Mouse (Mus musculus) midbrain, embryonic 16.5 days (tissue): ENCODE measurements around the gene Nmnat2. TPM values are rescaled to one million over a fixed set of nuclear protein-coding genes. Genes with fewer than 3 reads are reported as not detected.

Experiments
- ATAC-seq: fragments of 200-750 bp; cut with Nextera tagmentation; 2 replicates; pipeline ENCODE4 v1.8.0; 2017; ENCODE audit warnings: moderate TSS enrichment
- H3K27ac ChIP-seq: fragments of 300-500 bp; sonication (generic); 2 replicates; pipeline ENCODE4 v1.5.1; 2014; ENCODE audit warnings: mild to moderate bottlenecking, low read length, mixed read lengths
- H3K27me3 ChIP-seq: fragments of 300-500 bp; sonication (generic); 2 replicates; pipeline ENCODE4 v1.6.1; 2014; ENCODE audit warnings: low read depth, low read length, mixed read lengths; ENCODE audit not compliant: control insufficient read depth, insufficient read depth
- H3K36me3 ChIP-seq: fragments of 300-500 bp; sonication (generic); 2 replicates; pipeline ENCODE4 v1.6.1; 2014; ENCODE audit warnings: mild to moderate bottlenecking, low read length, moderate library complexity, mixed read lengths; ENCODE audit not compliant: control insufficient read depth, insufficient read depth
- H3K4me1 ChIP-seq: fragments of 300-500 bp; sonication (generic); 2 replicates; pipeline ENCODE4 v1.6.1; 2014; ENCODE audit warnings: mild to moderate bottlenecking, low read length, mixed read lengths; ENCODE audit not compliant: control insufficient read depth, insufficient read depth
- H3K4me2 ChIP-seq: fragments of 300-500 bp; sonication (generic); 2 replicates; pipeline ENCODE4 v1.6.1; 2014; ENCODE audit warnings: mild to moderate bottlenecking, low read length, mixed read lengths
- H3K4me3 ChIP-seq: fragments of 300-500 bp; sonication (generic); 2 replicates; pipeline ENCODE4 v1.5.1; 2014; ENCODE audit warnings: low read depth, mild to moderate bottlenecking, low read length, moderate library complexity, mixed read lengths
- H3K9ac ChIP-seq: fragments of 300-500 bp; sonication (generic); 2 replicates; pipeline ENCODE4 v1.6.1; 2014; ENCODE audit warnings: low read depth, low read length, mixed read lengths
- H3K9me3 ChIP-seq: fragments of 300-500 bp; sonication (generic); replicated peaks from 2 replicates; pipeline ENCODE4 v1.6.1; 2014; ENCODE audit warnings: mild to moderate bottlenecking, low read length, mixed read lengths; ENCODE audit not compliant: control insufficient read depth, poor library complexity, severe bottlenecking
- WGBS: fragments of 180-500 bp; shearing (Covaris S2); extraction: QIAGEN DNeasy Blood & Tissue Kit; methylation state at CpG from one replicate; pipeline ENCODE4 v1.1.7; 2014; 5-methylcytosine and 5-hydroxymethylcytosine counted together
- polyA plus RNA-seq: library from polyadenylated mRNA; unstranded; fragments of >200 nt; fragmentation: Nextera tagmentation; extraction: Ambion mirVana; gene quantifications from 2 replicates; pipeline ENCODE4 v1.2.1, GENCODE M21; 2015

Gene Nmnat2
- polyA plus RNA-seq, 1 experiment from 2014 or later = 92.9 TPM

DNA sequence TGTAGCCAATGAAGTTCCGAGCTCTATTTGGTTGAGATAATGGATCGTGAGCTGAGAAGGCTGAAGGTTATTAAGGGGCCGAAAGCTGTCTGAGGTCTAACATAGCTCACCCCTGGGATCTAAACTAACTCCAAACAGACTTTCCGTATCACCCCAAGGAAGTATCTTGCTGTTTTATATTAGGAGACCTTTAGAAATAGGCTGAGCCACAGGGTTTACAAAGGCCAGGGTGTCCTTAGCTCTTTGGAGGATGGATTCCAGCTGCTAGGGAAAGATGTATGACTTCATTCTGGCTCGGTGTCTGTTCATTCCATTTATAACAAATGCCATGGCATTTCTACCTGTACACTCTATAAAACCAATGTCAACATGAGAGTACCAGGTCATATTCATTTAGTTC lies 169.7 kb downstream of the Nmnat2 start:
- Histone ChIP-seq H3K9me3 (no peaks in the 10 kb centered on the region), H3K9ac (no peak overlapping the region), H3K27ac (no peak overlapping the region), H3K4me1 (no peaks in the 10 kb centered on the region), H3K36me3 (no peaks in the 10 kb centered on the region), H3K27me3 (no peaks in the 10 kb centered on the region), H3K4me2 (no peak overlapping the region), H3K4me3 (no peak overlapping the region)
- no peak for ATAC-seq
- WGBS = 91% methylated on average over 5 of the region's 5 CpGs

DNA sequence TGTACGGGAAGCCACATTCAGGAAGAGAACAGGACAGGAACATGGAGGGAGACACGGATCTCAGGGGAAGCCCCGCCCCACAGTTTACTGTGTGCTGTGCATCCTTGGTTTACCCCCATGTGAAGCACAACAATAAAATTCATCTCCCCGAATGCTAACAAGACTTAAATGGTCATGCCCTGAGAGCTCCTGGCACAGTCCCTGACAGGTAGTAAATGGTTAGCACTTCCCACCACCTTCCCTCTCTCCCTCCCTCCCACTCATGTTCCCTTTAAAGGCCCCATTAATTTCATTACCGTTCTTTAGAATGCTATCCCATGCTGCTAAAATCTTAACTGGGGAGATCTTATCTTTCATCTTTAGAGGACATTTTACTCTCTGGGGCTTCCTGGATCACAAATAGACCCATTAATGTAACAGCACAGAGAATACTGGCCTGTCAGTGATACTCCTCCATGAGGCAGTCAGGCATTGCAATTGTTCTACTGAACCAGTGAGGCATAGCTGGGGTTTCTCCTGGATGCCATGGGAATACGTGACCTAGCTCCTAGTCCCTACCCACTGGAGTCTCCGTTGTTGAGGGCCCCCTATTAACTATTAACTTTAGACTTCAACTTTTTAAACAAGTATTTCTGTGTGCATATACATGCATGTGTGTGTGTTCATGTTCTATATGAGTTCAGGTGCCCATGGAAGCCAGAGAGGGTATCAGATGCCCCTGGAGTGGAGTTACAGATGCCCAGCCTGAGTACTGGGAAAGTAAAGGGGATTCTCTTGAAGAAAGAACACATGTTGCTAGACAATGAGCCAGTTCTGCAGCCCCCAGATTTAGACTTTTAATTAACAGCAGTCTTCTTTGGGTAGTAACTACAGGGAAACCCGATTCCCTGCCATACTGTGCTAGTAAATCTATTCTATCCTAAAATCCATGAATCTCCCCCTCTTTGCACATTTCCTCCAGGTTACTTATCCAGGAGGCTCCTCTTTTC lies 170.8 kb downstream of the Nmnat2 start:
- no peaks in the 10 kb centered on the region for H3K9me3 ChIP-seq
- no peaks in the 10 kb centered on the region for H3K27me3 ChIP-seq
- no peaks in the 10 kb centered on the region for H3K4me1 ChIP-seq
- no peak for ATAC-seq
- 76% methylated on average over 8 of the region's 8 CpGs for WGBS
- H3K9ac ChIP-seq = no peak overlapping the region
- no peak overlapping the region for H3K27ac ChIP-seq
- H3K4me2 ChIP-seq = no peak overlapping the region
- H3K4me3 ChIP-seq = no peak overlapping the region
- H3K36me3 ChIP-seq = no peaks in the 10 kb centered on the region

DNA sequence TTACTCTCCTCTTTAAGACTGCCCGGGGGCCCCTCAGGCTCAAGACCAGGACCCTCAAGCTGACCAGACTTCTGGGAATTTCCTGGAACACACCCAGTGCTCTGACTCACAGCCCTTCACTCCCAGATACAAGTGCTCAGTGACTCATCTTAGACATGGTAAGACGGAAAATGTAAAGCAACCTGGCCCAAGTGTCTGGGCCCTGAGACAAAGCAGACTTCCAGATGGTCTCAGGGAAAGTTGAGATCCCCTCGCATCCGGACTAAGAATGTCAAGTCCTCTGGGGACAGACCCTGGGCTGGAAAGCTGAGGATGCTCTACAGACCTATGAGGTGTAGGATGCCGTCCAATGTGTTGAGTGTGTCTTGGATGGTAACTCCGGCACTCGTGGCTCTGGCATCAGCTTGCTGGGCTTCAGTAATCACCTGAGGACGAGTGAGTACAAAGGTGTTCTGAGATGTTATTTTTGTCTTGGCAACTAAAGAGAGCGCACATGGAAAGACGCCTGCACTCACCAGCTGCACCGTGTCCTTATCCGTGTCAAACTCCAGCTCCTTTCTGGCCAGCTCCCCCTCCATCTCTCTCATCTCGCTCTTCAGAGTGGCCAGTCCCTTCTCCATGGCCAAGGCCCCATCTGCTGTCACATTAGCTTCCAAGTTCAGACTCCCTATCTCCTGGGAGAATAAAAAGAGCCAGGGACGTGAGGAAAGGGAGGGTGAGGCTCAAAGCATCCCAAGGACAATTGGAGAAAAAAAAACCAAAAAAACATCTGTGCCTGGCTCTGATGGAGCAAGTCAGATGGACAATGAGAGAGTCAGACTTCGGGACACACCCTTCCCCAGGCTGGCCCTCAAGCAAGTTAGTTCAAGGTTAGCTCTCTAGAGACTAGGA lies 171.9 kb downstream of the Nmnat2 start:
- H3K27me3 ChIP-seq = no peaks in the 10 kb centered on the region
- no peak for ATAC-seq
- no peaks in the 10 kb centered on the region for H3K4me1 ChIP-seq
- H3K4me2 ChIP-seq = no peak overlapping the region
- H3K9me3 ChIP-seq = no peaks in the 10 kb centered on the region
- no peak overlapping the region for H3K9ac ChIP-seq
- no peak overlapping the region for H3K27ac ChIP-seq
- no peak overlapping the region for H3K4me3 ChIP-seq
- no peaks in the 10 kb centered on the region for H3K36me3 ChIP-seq
- 91% methylated on average over 15 of the region's 15 CpGs for WGBS

DNA sequence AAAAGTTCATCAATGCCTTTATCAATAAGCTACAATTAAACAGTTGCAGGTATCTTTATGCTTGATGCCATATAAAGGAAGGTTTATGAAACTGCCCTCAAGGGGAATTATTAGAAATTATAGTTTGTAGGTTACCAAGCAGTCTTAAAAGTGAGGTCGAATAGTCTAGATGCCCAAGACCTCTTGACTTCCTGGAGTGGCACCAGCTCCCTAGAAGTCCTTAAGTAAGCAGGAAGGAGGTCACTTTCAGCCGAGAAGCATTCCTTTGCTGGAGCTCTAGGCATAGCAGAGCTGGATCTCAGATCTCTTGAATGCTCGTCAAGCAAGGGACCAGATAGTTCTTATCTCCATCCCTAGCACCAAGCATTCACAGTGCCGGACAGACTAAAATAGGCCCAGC lies 172.8 kb downstream of the Nmnat2 start:
- Histone ChIP-seq H3K27ac (no peak overlapping the region), H3K27me3 (no peaks in the 10 kb centered on the region), H3K4me2 (no peak overlapping the region), H3K4me1 (no peaks in the 10 kb centered on the region), H3K9me3 (no peaks in the 10 kb centered on the region), H3K36me3 (no peaks in the 10 kb centered on the region), H3K9ac (no peak overlapping the region), H3K4me3 (no peak overlapping the region)
- WGBS = 83% methylated on average over 4 of the region's 4 CpGs
- no peak for ATAC-seq

DNA sequence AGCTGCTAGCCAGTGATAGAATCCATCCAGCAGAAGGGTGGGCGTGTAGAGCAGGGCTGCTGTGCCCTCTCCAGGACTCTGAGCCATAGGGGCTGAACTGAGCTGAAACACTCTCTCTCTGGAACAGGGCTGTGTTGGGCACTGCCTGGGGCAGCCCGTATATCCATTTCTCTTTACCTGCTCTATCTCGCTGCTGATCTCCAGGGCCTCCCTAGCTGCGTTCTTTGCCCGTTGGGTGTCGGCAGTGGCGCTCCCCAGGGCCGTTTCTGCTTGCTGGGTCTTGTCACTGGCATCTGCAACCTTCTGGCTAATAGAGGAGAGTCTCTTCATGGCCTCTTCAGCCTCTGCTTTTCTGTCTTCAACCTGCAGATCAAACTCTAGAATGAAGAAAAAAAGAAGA lies 174.0 kb downstream of the Nmnat2 start:
- no peak overlapping the region for H3K4me3 ChIP-seq
- no peak for ATAC-seq
- no peaks in the 10 kb centered on the region for H3K4me1 ChIP-seq
- H3K27ac ChIP-seq = no peak overlapping the region
- no peaks in the 10 kb centered on the region for H3K36me3 ChIP-seq
- H3K9ac ChIP-seq = no peak overlapping the region
- H3K4me2 ChIP-seq = no peak overlapping the region
- WGBS = 83% methylated on average over 8 of the region's 8 CpGs
- H3K27me3 ChIP-seq = no peaks in the 10 kb centered on the region
- no peaks in the 10 kb centered on the region for H3K9me3 ChIP-seq

DNA sequence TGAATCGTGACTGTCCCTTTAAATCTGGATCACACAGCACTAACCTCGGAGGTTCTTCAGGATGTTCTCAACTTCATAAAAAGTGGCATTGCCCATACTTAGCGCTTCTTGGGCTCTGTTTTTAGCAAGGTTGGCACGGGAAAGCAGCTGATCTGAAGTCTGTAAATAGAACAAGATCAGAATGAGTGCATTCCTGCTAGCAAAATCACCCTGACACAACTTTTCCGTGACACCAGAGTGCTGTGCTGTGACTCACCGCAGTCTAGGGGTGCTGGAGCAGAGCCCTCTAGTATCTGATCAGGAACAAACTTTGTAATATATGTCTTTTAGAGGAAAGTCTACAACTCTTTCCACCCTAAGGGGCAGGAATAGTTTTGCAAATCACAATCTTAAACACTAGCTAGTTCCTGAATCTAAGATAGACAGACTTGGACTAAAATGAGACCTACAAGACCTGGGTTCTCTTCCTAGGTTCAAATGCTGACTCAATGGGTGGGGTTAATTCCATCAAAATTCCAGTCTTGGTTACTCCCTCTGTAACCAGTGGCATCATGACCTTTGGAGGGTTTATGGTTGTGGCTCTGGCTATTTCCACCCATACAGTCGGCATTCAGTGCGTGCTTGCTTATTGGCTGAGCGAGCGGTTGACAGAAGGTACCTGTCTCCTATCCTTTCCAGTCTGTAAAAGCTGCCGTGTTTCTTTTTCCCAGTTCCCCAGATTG lies 175.4 kb downstream of the Nmnat2 start:
- Histone ChIP-seq H3K9ac (no peak overlapping the region), H3K4me3 (no peak overlapping the region), H3K4me2 (no peak overlapping the region), H3K27me3 (no peaks in the 10 kb centered on the region), H3K9me3 (no peaks in the 10 kb centered on the region), H3K27ac (no peak overlapping the region), H3K36me3 (no peaks in the 10 kb centered on the region), H3K4me1 (no peaks in the 10 kb centered on the region)
- ATAC-seq = no peak
- 91% methylated on average over 11 of the region's 11 CpGs for WGBS

DNA sequence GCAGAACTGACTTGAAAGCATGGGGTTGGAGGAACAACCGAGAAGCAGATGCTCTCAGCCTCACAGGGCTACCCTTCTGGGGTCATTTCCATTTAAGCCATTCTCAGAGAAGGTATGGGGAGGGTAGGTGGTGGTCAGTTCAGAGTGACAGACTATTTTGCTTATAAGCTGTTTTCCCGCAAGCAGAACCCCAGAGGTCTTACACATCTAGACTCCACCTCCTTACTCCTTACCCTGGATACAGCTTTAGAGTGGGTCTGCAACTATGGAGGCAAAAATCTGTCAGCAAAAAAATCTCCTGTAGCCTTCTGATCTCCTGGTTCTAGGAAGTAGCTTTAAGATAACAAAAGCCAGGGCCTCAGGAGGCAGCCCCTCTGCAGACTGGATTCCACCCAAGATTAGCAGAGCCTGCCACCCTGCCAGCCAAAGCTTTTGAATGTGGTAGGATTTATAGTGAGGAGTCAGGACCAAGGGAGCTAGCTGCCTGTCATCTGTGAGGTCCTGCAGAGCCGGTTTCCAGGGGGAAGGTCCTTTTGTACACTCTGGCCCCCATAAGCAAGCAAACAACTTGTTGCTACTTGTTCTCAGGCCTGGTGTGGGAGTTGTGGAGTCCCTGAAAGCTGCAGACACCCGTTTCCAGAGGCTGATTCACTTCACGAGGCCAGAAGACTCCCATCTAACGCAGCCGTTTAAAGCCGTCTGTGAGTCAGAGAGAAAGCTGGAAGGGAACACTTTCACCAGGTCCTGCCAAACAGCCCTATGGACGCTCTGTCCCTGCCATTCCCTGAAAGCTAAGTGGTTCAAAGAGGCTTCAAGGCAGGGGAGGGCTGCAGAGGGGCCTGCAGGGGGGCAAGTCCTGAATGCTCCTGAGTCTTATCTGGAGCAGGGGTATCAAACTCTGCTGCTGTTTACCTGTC lies 179.3 kb downstream of the Nmnat2 start:
- Histone ChIP-seq H3K4me1 (no peaks in the 10 kb centered on the region), H3K27ac (no peak overlapping the region), H3K27me3 (no peaks in the 10 kb centered on the region), H3K9ac (no peak overlapping the region), H3K4me3 (no peak overlapping the region), H3K9me3 (no peaks in the 10 kb centered on the region), H3K36me3 (no peaks in the 10 kb centered on the region), H3K4me2 (no peak overlapping the region)
- WGBS = 12% methylated on average over 9 of the region's 9 CpGs
- ATAC-seq = peak; percentile 58; the same call in 1 of the 2 replicates

DNA sequence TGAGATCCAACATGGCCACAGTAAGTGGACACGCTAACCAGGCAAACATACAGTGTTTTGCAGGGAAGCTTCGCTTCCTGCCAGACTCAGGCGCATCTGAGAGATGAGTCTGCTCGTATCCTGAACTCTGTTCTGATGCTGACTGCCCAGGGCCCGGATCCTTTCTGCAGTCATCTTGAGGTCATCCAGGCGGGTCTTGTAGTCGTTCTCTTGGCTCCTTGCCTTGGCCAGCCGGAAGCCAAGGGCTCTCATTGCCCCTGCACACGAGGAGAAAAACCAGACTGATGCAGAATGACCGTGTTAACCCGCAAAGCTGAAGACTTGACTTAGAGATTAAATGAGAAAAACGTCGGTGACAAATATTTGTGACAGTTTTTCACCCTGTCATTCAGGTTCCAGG lies 181.9 kb downstream of the Nmnat2 start:
- Histone ChIP-seq H3K9me3 (no peaks in the 10 kb centered on the region), H3K4me3 (no peak overlapping the region), H3K4me2 (no peak overlapping the region), H3K4me1 (no peaks in the 10 kb centered on the region), H3K9ac (no peak overlapping the region), H3K36me3 (no peaks in the 10 kb centered on the region), H3K27ac (no peak overlapping the region), H3K27me3 (no peaks in the 10 kb centered on the region)
- ATAC-seq = no peak
- WGBS = 90% methylated on average over 13 of the region's 13 CpGs
